Mouse (Mus musculus): ENCODE measurements at regions not wholly inside any gene's neighbourhood (a gene's known extent, or its start where the extent isn't known, plus 50 kb on each side); places are given as distances from the start of the nearest gene placed in this dataset.
"Not testable (repeated sequence)": the region's sequence is repeated elsewhere in the genome, so short reads cannot be mapped to it uniquely, and the experiment has no call there.

DNA sequence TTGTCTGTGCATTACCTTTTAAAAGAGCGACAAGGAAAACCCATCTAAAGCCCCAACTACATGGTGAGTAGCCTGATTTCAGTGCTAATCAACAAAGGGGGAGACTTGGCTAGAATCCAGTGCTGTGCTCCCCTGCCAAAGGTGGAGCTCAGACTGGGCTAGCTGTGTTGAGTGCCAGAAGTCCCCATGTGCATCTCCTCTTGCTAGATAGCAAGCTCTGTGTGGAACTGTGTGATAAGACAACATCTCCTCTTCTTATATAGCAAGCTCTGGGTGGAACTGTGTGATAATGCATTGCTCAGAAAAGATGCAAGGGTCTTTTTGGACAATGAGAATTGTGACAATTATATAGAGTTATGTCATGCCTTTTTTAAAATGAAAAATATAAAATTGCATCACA, 741.4 kb downstream of the Adam6a start:
- no peaks in the 10 kb centered on the region for H3K36me3 ChIP-seq
- peaks cover 9% of the 10 kb centered on the region for H3K9me3 ChIP-seq
- no peaks in the 10 kb centered on the region for H3K27me3 ChIP-seq (ENCODE audit: insufficient read depth, poor library complexity, severe bottlenecking)
- no peak for DNase-seq (ENCODE audit: low spot score)
- no peak overlapping the region for H3K4me3 ChIP-seq
- no peak overlapping the region for H3K27ac ChIP-seq
- WGBS: 85% methylated on average over 1 of the region's 1 CpGs
- H3K4me1 ChIP-seq: no peaks in the 10 kb centered on the region

GRCm38 (mm10) chr12:114287041-114287440, 743.3 kb downstream of the Adam6a start:
- DNase-seq (ENCODE audit: low spot score): no peak
- WGBS: 80% methylated on average over 3 of the region's 3 CpGs
- Histone ChIP-seq H3K4me1 (no peaks in the 10 kb centered on the region), H3K27ac (no peak overlapping the region), H3K36me3 (no peaks in the 10 kb centered on the region), H3K4me3 (no peak overlapping the region), H3K27me3 (ENCODE audit: insufficient read depth, poor library complexity, severe bottlenecking) (no peaks in the 10 kb centered on the region), H3K9me3 (peaks cover 9% of the 10 kb centered on the region)

DNA sequence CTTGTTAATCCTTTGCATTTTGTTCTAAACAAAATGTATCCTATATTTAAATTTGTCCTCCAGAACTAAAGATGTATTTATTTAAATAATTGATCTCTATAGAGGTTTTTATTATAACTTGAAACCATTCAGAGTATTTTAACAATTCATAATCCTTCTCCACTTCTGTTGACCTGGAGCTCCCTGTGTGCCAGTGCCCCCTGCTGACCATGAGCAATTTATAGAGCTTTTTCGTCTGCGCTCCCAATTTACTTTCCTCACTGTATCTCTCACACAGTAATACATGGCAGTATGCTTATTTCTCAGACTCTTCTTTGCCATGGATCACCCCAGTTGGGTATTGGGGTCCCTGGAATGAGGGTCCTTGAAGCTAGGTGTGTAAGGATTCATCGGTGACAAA, 747.4 kb downstream of the Adam6a start:
- WGBS: 85% methylated on average over 3 of the region's 3 CpGs
- Histone ChIP-seq H3K4me1 (no peaks in the 10 kb centered on the region), H3K27ac (no peak overlapping the region), H3K9me3 (peaks cover 9% of the 10 kb centered on the region), H3K4me3 (no peak overlapping the region), H3K27me3 (ENCODE audit: insufficient read depth, poor library complexity, severe bottlenecking) (no peaks in the 10 kb centered on the region), H3K36me3 (no peaks in the 10 kb centered on the region)
- DNase-seq (ENCODE audit: low spot score): no peak

- 81% methylated on average over 5 of the region's 5 CpGs for WGBS
- no peaks in the 10 kb centered on the region for H3K27me3 ChIP-seq (ENCODE audit: insufficient read depth, poor library complexity, severe bottlenecking)
- H3K27ac ChIP-seq: no peak overlapping the region
- DNase-seq (ENCODE audit: low spot score): no peak
- H3K4me3 ChIP-seq: no peak overlapping the region
- H3K36me3 ChIP-seq: no peaks in the 10 kb centered on the region
- no peaks in the 10 kb centered on the region for H3K4me1 ChIP-seq
- peaks cover 7% of the 10 kb centered on the region; the same call in 1 of the 2 replicates for H3K9me3 ChIP-seq
Measured at GRCm38 (mm10) chr12:114299771-114300170, 756.1 kb downstream of the Adam6a start.

DNA sequence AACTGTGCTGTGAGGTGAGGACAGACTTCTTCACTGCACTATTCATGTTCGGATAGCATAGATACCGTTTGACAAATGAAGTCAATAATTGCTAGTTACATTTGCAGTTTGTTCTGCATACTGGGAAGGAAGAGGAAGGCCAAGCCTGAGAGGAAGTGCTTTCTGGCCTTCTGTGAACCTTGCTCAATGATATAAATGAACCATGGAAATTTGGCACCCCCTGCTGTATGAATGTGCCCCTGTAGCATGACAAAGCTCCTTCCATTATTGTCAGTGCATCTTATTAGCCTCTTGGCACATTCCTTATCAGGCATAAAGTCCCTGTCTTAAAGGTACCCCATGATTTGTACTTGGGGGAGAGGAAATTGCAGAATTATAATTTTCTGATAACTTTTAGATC, 758.0 kb downstream of the Adam6a start:
- DNase-seq (ENCODE audit: low spot score): no peak
- 84% methylated on average over 2 of the region's 2 CpGs for WGBS

GRCm38 (mm10) chr12:114332552-114332951, 788.8 kb downstream of the Adam6a start:
- Histone ChIP-seq H3K4me1 (no peaks in the 10 kb centered on the region), H3K27ac (no peak overlapping the region), H3K36me3 (no peaks in the 10 kb centered on the region), H3K27me3 (ENCODE audit: insufficient read depth, poor library complexity, severe bottlenecking) (no peaks in the 10 kb centered on the region), H3K9me3 (no peaks in the 10 kb centered on the region), H3K4me3 (no peak overlapping the region)
- DNase-seq (ENCODE audit: low spot score): no peak

More for the DNA sequence above, 758.0 kb downstream of the Adam6a start:
- Histone ChIP-seq H3K4me1 (no peaks in the 10 kb centered on the region), H3K4me3 (no peak overlapping the region), H3K36me3 (no peaks in the 10 kb centered on the region), H3K9me3 (peaks cover 11% of the 10 kb centered on the region), H3K27ac (no peak overlapping the region), H3K27me3 (ENCODE audit: insufficient read depth, poor library complexity, severe bottlenecking) (no peaks in the 10 kb centered on the region)

- H3K4me3 ChIP-seq: no peak overlapping the region
- no peaks in the 10 kb centered on the region for H3K27me3 ChIP-seq (ENCODE audit: insufficient read depth, poor library complexity, severe bottlenecking)
- no peaks in the 10 kb centered on the region for H3K36me3 ChIP-seq
- no peak for DNase-seq (ENCODE audit: low spot score)
- no peak overlapping the region for H3K27ac ChIP-seq
- peaks cover 12% of the 10 kb centered on the region; the same call in 1 of the 2 replicates for H3K9me3 ChIP-seq
- 60% methylated on average over 3 of the region's 3 CpGs for WGBS
- H3K4me1 ChIP-seq: no peaks in the 10 kb centered on the region
Measured at GRCm38 (mm10) chr12:114366276-114366675, 822.6 kb downstream of the Adam6a start.

- not testable (repeated sequence) for H3K27me3 ChIP-seq (ENCODE audit: insufficient read depth, poor library complexity, severe bottlenecking); H3K27ac ChIP-seq; DNase-seq (ENCODE audit: low spot score); H3K36me3 ChIP-seq; H3K4me1 ChIP-seq; H3K9me3 ChIP-seq
- peak overlapping the region; percentile 45 for H3K4me3 ChIP-seq
- 19% methylated on average over 38 of the region's 43 CpGs for WGBS
Measured at GRCm38 (mm10) chr12:114378696-114379350, 835.1 kb downstream of the Adam6a start.

- H3K27ac ChIP-seq: no peak overlapping the region
- 63% methylated on average over 2 of the region's 2 CpGs for WGBS
Measured at GRCm38 (mm10) chr12:114391447-114391846, 847.7 kb downstream of the Adam6a start.

GRCm38 (mm10) chr12:114406206-114406605, 862.5 kb downstream of the Adam6a start:
- H3K27ac ChIP-seq: no peak overlapping the region
- WGBS: 51% methylated on average over 2 of the region's 2 CpGs
- no peaks in the 10 kb centered on the region for H3K27me3 ChIP-seq (ENCODE audit: insufficient read depth, poor library complexity, severe bottlenecking)
- no peaks in the 10 kb centered on the region for H3K9me3 ChIP-seq
- H3K36me3 ChIP-seq: no peaks in the 10 kb centered on the region
- H3K4me1 ChIP-seq: no peaks in the 10 kb centered on the region
- DNase-seq (ENCODE audit: low spot score): no peak
- H3K4me3 ChIP-seq: no peak overlapping the region

More at GRCm38 (mm10) chr12:114391447-114391846, 847.7 kb downstream of the Adam6a start:
- Histone ChIP-seq H3K9me3 (peaks cover 4% of the 10 kb centered on the region), H3K27me3 (ENCODE audit: insufficient read depth, poor library complexity, severe bottlenecking) (no peaks in the 10 kb centered on the region), H3K36me3 (no peaks in the 10 kb centered on the region), H3K4me1 (no peaks in the 10 kb centered on the region), H3K4me3 (no peak overlapping the region)
- DNase-seq (ENCODE audit: low spot score): no peak

GRCm38 (mm10) chr12:114434529-114434928, 890.8 kb downstream of the Adam6a start:
- Histone ChIP-seq H3K27ac (no peak overlapping the region), H3K36me3 (no peaks in the 10 kb centered on the region), H3K27me3 (ENCODE audit: insufficient read depth, poor library complexity, severe bottlenecking) (no peaks in the 10 kb centered on the region), H3K4me1 (no peaks in the 10 kb centered on the region), H3K9me3 (peaks cover 5% of the 10 kb centered on the region), H3K4me3 (no peak overlapping the region)
- DNase-seq (ENCODE audit: low spot score): no peak

- no peaks in the 10 kb centered on the region for H3K27me3 ChIP-seq (ENCODE audit: insufficient read depth, poor library complexity, severe bottlenecking)
- H3K27ac ChIP-seq: no peak overlapping the region
- H3K9me3 ChIP-seq: peaks cover 25% of the 10 kb centered on the region
- DNase-seq (ENCODE audit: low spot score): no peak
- no peaks in the 10 kb centered on the region for H3K4me1 ChIP-seq
- no peaks in the 10 kb centered on the region for H3K36me3 ChIP-seq
- no peak overlapping the region for H3K4me3 ChIP-seq
- 70% methylated on average over 5 of the region's 5 CpGs for WGBS
Measured at GRCm38 (mm10) chr12:114462037-114462436, 918.3 kb downstream of the Adam6a start.

DNA sequence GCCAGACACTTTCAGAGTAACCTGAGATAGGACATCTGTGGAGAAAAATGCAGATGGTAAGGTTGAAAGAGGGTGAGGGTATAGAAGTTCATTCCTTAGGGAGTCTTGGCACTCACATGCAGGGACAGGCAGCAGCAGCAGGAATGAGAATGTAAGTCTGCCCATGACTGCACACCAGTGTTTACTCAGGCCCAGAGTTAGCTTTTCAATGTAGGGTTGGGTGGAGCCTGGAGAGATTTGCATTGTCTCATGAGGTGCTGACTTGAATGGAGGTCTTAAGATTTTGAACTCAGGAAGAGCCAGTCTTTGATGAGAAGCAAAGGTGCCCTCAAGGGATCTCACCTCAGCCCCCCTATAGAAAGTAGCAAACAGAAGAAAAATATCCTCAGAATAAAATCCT, 918.9 kb downstream of the Adam6a start:
- Histone ChIP-seq H3K27ac (no peak overlapping the region), H3K9me3 (peaks cover 25% of the 10 kb centered on the region), H3K27me3 (ENCODE audit: insufficient read depth, poor library complexity, severe bottlenecking) (no peaks in the 10 kb centered on the region), H3K4me3 (no peak overlapping the region), H3K4me1 (no peaks in the 10 kb centered on the region), H3K36me3 (no peaks in the 10 kb centered on the region)
- no peak for DNase-seq (ENCODE audit: low spot score)

DNA sequence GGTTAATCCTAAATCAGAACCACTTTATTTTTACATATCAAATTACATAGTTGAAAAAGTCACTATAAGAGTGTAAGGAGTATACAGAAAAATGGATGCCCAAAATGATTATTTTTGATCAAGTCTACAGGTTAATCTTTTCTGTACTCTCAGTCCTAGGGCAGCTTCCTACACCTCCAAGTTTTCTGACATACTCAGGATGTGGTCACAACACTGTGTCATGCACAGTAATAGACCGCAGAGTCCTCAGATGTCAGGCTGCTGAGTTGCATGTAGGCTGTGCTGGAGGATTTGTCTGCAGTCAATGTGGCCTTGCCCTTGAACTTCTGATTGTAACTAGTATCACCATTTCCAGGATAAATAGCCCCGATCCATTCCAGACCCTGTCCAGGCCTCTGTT, 925.1 kb downstream of the Adam6a start:
- peaks cover 7% of the 10 kb centered on the region; the same call in 1 of the 2 replicates for H3K9me3 ChIP-seq
- no peak overlapping the region for H3K4me3 ChIP-seq
- H3K27me3 ChIP-seq (ENCODE audit: insufficient read depth, poor library complexity, severe bottlenecking): no peaks in the 10 kb centered on the region
- 83% methylated on average over 2 of the region's 2 CpGs for WGBS
- no peaks in the 10 kb centered on the region for H3K4me1 ChIP-seq
- H3K36me3 ChIP-seq: no peaks in the 10 kb centered on the region
- H3K27ac ChIP-seq: no peak overlapping the region
- no peak for DNase-seq (ENCODE audit: low spot score)

Data from heart, embryonic 10.5 days (tissue).